Mouse (Mus musculus): Measurements from ENCODE around the gene Gm3739. TPM values are rescaled to one million over a fixed set of nuclear protein-coding genes. Genes with fewer than 3 reads are reported as not detected.
"Not testable (repeated sequence)": the region's sequence is repeated elsewhere in the genome, so short reads cannot be mapped to it uniquely, and the experiment has no call there.

Gm3739 gene
- 2.0 and 2.1 TPM in 2 replicates for polyA plus RNA-seq (2014; fragmentation: Nextera tagmentation; extraction: Ambion mirVana)

DNA sequence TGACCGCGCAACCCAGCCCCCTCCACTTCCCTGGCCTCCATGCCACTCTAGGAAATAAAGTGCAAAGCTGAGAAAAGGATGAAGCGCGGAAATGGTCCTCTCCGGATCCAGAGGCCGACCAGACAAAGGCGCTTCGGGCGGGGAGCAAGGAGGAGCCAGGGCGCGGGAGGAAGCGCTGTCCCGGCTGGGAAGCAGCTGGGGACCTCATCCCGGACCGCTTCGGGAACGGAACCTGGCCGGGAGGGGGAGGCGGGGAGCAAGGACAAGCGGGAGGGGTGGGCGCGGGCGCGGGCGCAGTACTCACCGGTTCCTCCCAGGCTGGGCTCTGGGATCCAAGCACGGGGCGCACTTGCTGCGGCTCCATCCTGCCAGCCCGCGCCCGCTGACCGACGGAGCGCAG, at the start of gene Gm3739:
Gene Gm3739 (minus strand): TSS at position 389 of the 400 bp plus-strand sequence.
- WGBS: 0% methylated on average over 15 of the region's 35 CpGs
- H3K4me2 ChIP-seq (replicated peaks; ENCODE audit: low read depth, low read length): peak within 1 kb of the TSS; percentile 52
- not testable (repeated sequence) for H3K4me1 ChIP-seq (replicated peaks; ENCODE audit: control insufficient read depth, insufficient read depth, low read length); H3K27me3 ChIP-seq (ENCODE audit: control insufficient read depth, insufficient read depth, low read length); H3K36me3 ChIP-seq (ENCODE audit: control insufficient read depth, insufficient read depth, low read length); DNase-seq (ENCODE audit: low spot score); H3K9me3 ChIP-seq (ENCODE audit: control insufficient read depth, low read length); ATAC-seq (ENCODE audit: low FRiP score); H3K27ac ChIP-seq (ENCODE audit: low read depth, low read length)
- H3K4me3 ChIP-seq (ENCODE audit: low read depth, low read length): peak within 1 kb of the TSS; percentile 45
- H3K9ac ChIP-seq (ENCODE audit: low read depth, low read length): peak within 1 kb of the TSS; percentile 53

DNA sequence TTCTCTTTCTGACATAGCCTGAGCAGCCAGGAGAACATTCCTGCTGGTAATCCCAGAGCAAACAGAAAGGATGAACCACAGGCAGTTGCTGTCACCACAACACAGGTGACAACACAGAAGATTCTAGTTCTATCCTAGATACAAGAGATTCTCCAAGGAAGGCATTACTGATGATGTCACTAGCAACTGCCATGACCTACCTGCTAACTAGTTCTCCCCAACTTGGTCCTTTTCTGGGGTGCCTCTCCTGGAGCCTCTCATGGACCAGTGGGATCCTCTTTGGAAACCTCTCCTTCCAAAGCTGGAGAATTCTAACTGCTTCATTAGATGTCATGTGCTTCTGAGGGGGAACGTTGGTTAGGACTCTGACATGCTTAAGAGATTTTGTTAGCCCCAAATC, 17.4 kb upstream of the Gm3739 start, which contains the start of gene Gm5797:
Gene Gm5797 (minus strand): TSS at position 101 of the 400 bp plus-strand sequence.
- no CpG with 5 or more reads among the region's 1 CpGs for WGBS
- not testable (repeated sequence) for H3K4me3 ChIP-seq (ENCODE audit: low read depth, low read length); H3K9me3 ChIP-seq (ENCODE audit: control insufficient read depth, low read length); ATAC-seq (ENCODE audit: low FRiP score); DNase-seq (ENCODE audit: low spot score); H3K4me1 ChIP-seq (replicated peaks; ENCODE audit: control insufficient read depth, insufficient read depth, low read length); H3K27me3 ChIP-seq (ENCODE audit: control insufficient read depth, insufficient read depth, low read length); H3K4me2 ChIP-seq (replicated peaks; ENCODE audit: low read depth, low read length); H3K9ac ChIP-seq (ENCODE audit: low read depth, low read length); H3K27ac ChIP-seq (ENCODE audit: low read depth, low read length); H3K36me3 ChIP-seq (ENCODE audit: control insufficient read depth, insufficient read depth, low read length)

DNA sequence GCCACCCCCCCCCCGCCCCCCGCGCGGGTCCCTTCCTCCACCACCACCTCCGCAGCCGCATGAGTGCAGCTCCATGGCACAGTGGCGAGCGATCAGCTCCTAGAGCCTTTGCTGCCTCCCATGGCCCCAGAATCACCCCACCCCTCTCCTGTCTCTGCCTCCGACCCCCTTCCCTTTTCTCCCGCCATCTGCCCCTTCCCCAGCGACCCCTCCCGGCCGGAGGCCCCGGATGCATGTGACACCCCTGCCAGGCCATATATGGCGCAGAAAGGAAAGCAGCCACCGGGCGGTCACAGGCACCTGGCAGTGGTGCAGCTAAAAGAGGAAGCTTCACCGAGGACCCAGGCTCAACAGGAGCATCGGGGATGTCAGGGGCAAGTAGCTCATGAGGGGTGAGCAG, 244 bp upstream of the Gm3739 start:
- not testable (repeated sequence) for H3K27me3 ChIP-seq (ENCODE audit: control insufficient read depth, insufficient read depth, low read length); H3K9me3 ChIP-seq (ENCODE audit: control insufficient read depth, low read length); ATAC-seq (ENCODE audit: low FRiP score); H3K36me3 ChIP-seq (ENCODE audit: control insufficient read depth, insufficient read depth, low read length); H3K4me1 ChIP-seq (replicated peaks; ENCODE audit: control insufficient read depth, insufficient read depth, low read length); H3K27ac ChIP-seq (ENCODE audit: low read depth, low read length)
- 2% methylated on average over 11 of the region's 19 CpGs for WGBS
- Histone ChIP-seq H3K4me3 (ENCODE audit: low read depth, low read length) (peak overlapping the region; percentile 45), H3K9ac (ENCODE audit: low read depth, low read length) (peak overlapping the region; percentile 53), H3K4me2 (replicated peaks; ENCODE audit: low read depth, low read length) (peak overlapping the region; percentile 52)
- peak; percentile 68 for DNase-seq (ENCODE audit: low spot score)

DNA sequence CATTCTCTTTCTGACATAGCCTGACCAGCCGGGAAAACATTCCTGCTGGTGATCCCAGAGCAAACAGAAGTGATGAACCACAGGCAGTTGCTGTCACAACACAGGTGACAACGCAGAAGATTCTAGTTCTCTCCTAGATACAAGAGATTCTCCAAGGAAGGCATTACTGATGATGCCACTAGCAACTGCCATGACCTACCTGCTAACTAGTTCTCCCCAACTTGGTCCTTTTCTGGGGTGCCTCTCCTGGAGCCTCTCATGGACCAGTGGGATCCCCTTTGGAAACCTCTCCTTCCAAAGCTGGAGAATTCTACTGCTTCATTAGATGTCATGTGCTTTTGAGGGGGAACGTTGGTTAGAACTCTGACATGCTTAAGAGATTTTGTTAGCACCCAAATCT, 50.2 kb downstream of the Gm3739 start, which contains the start of gene Gm3727:
Gene Gm3727 (minus strand): TSS at position 101 of the 400 bp plus-strand sequence.
- ATAC-seq (ENCODE audit: low FRiP score): not testable (repeated sequence)

More for the DNA sequence above, 50.2 kb downstream of the Gm3739 start, which contains the start of gene Gm3727:
- not testable (repeated sequence) for H3K36me3 ChIP-seq (ENCODE audit: control insufficient read depth, insufficient read depth, low read length); H3K4me2 ChIP-seq (replicated peaks; ENCODE audit: low read depth, low read length); DNase-seq (ENCODE audit: low spot score); H3K27ac ChIP-seq (ENCODE audit: low read depth, low read length); H3K9me3 ChIP-seq (ENCODE audit: control insufficient read depth, low read length); H3K4me1 ChIP-seq (replicated peaks; ENCODE audit: control insufficient read depth, insufficient read depth, low read length); H3K27me3 ChIP-seq (ENCODE audit: control insufficient read depth, insufficient read depth, low read length); H3K9ac ChIP-seq (ENCODE audit: low read depth, low read length); H3K4me3 ChIP-seq (ENCODE audit: low read depth, low read length)
- WGBS: 66% methylated on average over 3 of the region's 3 CpGs

Other genes with a start within 250 kb of the Gm3739 start
- gene Gm3696, start 214.4 kb downstream of the Gm3739 start, polyA plus RNA-seq (2014; fragmentation: Nextera tagmentation; extraction: Ambion mirVana): 2.9 and 3.3 TPM in 2 replicates
- gene Gm6676, start 189.6 kb downstream of the Gm3739 start, polyA plus RNA-seq (2014; fragmentation: Nextera tagmentation; extraction: Ambion mirVana): not detected in 2 replicates
- gene Gm3512, start 140.5 kb downstream of the Gm3739 start, polyA plus RNA-seq (2014; fragmentation: Nextera tagmentation; extraction: Ambion mirVana): 5.1 and 5.5 TPM in 2 replicates
- gene Gm16434, start 120.5 kb downstream of the Gm3739 start, polyA plus RNA-seq (2014; fragmentation: Nextera tagmentation; extraction: Ambion mirVana): not detected in 2 replicates
- not detected in 2 replicates for gene Gm3727, start 50.3 kb downstream of the Gm3739 start, polyA plus RNA-seq (2014; fragmentation: Nextera tagmentation; extraction: Ambion mirVana)
- not detected in 2 replicates for gene Gm5797, start 17.3 kb upstream of the Gm3739 start, polyA plus RNA-seq (2014; fragmentation: Nextera tagmentation; extraction: Ambion mirVana)
- gene Gm8374, start 50.1 kb upstream of the Gm3739 start, polyA plus RNA-seq (2014; fragmentation: Nextera tagmentation; extraction: Ambion mirVana): not detected in 2 replicates
- not detected in 2 replicates for gene Gm3755, start 135.9 kb upstream of the Gm3739 start, polyA plus RNA-seq (2014; fragmentation: Nextera tagmentation; extraction: Ambion mirVana)
- 3.3 TPM in 2 replicates for gene Gm3752, start 168.7 kb upstream of the Gm3739 start, polyA plus RNA-seq (2014; fragmentation: Nextera tagmentation; extraction: Ambion mirVana)

Measured in hindbrain, embryonic 11.5 days (tissue).